Mouse (Mus musculus): ENCODE measurements around the gene Angptl1.

The Angptl1 gene

GRCm38 (mm10) chr1:156884782-156885181 is 46.4 kb downstream of the Angptl1 start:
- no peak for DNase-seq

DNA sequence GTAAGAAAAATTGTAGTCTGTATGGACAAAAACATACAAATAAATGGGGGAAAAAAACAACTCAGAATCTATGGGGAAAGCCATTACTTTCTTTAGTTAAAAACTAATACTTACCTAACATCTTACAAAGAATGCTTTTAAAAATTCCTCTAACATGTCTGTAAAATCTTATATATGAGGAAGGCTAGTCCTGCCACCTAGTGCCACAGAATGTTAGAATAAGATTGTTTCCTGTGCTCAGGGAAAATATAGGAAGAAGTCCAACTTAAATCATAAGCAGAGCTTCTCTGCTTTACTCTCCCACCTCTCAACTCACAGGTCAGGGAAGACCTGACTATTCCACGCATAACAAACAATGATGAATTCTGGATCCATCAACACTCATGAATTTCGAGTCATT is 47.5 kb downstream of the Angptl1 start:
- DNase-seq, result no peak

GRCm38 (mm10) chr1:156888830-156889229 is 50.5 kb downstream of the Angptl1 start:
- DNase-seq, result no peak

- DNase-seq, result no peak
These were observed 53.2 kb downstream of the Angptl1 start for GRCm38 (mm10) chr1:156891561-156891960.

DNA sequence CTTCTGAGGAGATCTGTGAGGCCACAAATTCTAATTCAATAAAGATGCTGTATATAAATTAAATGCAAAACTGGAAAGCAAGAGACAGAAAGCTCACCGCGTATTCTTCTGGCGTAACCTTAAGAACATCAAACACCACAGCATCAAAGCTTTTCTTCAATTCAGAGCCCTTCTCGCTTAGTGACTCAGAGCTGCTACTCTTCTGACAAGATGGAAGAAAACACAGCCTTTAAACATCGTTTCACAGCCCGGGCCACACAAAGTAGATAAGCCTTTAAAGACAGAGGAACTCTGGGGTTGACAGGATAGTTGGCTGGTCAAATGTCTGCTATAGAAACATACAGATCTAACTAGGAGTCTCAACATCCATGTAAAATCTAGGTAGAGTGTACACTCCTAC is 63.3 kb downstream of the Angptl1 start:
- DNase-seq, result no peak

- DNase-seq, result no peak
These were observed 65.5 kb downstream of the Angptl1 start for GRCm38 (mm10) chr1:156903899-156904298.

DNA sequence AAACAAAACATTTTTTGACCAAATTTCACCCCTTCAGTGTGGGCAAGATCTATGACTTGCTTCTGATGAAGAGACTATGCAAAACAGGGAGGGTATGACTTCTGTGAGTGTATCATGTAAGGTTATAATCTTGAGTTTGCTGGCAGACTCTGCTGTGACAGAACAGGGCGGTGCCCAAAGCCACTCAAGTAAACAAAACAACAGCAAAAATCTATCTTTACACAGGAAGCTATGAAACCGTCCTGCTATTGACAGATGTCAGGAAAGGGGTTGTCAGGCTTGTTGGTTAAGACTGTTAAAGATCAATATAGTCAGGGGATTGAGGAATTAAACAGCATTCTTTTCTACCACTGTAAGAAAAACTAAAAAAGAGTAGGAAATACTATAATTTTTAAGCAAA is 67.3 kb downstream of the Angptl1 start:
- DNase-seq, result no peak

DNA sequence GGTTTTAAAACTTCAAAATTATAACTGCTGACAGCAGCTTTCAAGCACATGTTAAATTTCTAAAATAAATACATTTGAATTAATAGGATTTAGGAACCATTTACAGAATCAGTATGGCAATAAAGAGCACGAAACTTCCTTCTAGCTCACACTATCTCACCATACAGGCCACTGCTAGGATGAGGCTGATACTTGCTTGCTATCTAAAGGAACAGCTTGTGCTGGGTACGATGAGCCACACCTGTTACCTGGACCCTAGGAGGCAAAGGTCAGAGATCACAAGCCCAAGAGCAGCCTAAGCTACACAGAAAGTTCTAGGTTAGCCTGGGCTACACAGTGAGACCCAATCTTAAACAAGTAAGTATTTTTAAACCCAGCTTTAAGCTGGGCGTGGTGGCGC is 70.9 kb downstream of the Angptl1 start:
- no peak for DNase-seq

DNA sequence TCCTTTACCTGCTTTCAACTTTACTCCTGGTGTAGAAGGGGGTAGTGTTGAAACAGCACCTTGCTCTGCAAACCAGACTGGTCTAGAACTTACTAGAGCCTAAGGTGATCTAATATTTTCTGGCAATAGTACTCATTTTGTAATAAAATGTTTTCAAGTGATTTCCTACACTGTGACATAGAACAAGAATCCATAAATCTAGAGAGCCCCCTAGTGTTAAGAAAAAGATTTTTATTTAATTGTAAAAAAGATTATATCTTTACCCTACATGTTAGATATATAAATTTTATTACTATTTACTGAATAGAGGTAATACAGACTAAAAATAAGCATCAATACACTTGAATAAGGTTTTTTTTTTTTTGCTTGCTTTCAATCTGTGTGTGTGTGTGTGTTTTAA is 71.5 kb downstream of the Angptl1 start:
- no peak for DNase-seq

Measured in right cerebral cortex, adult 18-20 months (tissue).